Mouse (Mus musculus): ENCODE results near the gene Ocel1. TPM values are rescaled to one million over a fixed set of nuclear protein-coding genes. Genes with fewer than 3 reads are reported as not detected.

Gene Ocel1
- polyA plus RNA-seq, 1 experiment: 79.6 TPM

DNA sequence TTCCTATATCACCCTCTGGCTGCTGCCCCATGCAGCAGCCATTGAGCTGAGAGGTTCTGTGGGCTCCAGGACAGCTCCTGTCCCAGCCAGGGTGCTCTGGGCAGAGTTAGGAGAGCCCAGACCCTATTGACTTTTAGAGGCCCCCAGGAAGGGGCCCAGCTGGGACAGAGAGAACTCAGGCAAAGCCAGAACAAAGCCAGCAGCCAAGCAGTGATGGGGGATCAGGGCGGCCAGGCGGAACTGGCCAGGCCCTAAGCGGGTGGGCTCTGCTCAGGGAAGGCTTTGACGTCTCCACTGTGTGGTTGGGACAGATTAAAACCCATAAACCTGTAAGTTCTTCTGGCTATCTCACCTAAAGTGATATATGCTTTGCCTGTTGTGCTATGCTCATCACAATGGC, 7.9 kb downstream of the Ocel1 start:
- Histone ChIP-seq H3K4me1 (peaks cover 61% of the 10 kb centered on the region), H3K4me3 (replicated peaks) (no peak overlapping the region), H3K9me3 (no peaks in the 10 kb centered on the region), H3K27me3 (replicated peaks) (peaks cover 60% of the 10 kb centered on the region), H3K36me3 (replicated peaks; ENCODE audit: low read length) (peaks cover 39% of the 10 kb centered on the region)
- TF ChIP-seq FLI1 (IDR thresholded peaks at IDR 0.05; ENCODE audit: low read length): no peak
- no peak for TF ChIP-seq GATA1 (IDR thresholded peaks at IDR 0.05; ENCODE audit: borderline replicate concordance, low read length)

DNA sequence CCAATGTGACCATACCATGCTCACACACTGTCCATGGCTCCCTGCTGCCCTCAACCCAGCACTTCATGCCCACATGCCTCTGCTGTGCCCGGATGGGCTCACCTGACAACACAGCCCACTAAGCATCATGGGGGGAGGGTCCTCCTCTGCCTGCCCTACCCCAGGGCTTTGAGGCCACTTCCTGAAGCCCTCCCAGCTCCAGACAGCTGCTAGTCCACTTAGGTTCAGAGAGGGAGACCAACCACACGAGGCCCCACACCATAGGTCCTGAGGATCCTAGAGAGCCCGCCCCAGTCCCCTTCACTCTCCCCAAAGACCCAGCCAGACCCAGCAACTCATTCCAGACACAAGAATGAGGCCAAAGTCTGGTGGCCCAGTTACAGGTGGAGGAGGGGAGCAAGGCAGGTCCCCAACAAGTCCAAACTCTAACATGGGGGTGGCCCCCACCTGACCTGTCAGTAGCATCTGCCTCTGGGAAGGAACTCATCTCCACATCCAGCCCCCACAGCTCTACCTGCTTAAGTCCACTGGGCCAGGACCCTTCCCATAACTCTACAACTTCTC, 8.5 kb downstream of the Ocel1 start:
- H3K36me3 ChIP-seq (replicated peaks; ENCODE audit: low read length): peaks cover 33% of the 10 kb centered on the region
- peaks cover 58% of the 10 kb centered on the region for H3K4me1 ChIP-seq
- peaks cover 60% of the 10 kb centered on the region for H3K27me3 ChIP-seq (replicated peaks)
- H3K9me3 ChIP-seq: no peaks in the 10 kb centered on the region
- H3K4me3 ChIP-seq (replicated peaks): peak overlapping the region; percentile 94
- TF ChIP-seq GATA1 (IDR thresholded peaks at IDR 0.05; ENCODE audit: borderline replicate concordance, low read length): no peak
- TF ChIP-seq FLI1 (IDR thresholded peaks at IDR 0.05; ENCODE audit: low read length): no peak

DNA sequence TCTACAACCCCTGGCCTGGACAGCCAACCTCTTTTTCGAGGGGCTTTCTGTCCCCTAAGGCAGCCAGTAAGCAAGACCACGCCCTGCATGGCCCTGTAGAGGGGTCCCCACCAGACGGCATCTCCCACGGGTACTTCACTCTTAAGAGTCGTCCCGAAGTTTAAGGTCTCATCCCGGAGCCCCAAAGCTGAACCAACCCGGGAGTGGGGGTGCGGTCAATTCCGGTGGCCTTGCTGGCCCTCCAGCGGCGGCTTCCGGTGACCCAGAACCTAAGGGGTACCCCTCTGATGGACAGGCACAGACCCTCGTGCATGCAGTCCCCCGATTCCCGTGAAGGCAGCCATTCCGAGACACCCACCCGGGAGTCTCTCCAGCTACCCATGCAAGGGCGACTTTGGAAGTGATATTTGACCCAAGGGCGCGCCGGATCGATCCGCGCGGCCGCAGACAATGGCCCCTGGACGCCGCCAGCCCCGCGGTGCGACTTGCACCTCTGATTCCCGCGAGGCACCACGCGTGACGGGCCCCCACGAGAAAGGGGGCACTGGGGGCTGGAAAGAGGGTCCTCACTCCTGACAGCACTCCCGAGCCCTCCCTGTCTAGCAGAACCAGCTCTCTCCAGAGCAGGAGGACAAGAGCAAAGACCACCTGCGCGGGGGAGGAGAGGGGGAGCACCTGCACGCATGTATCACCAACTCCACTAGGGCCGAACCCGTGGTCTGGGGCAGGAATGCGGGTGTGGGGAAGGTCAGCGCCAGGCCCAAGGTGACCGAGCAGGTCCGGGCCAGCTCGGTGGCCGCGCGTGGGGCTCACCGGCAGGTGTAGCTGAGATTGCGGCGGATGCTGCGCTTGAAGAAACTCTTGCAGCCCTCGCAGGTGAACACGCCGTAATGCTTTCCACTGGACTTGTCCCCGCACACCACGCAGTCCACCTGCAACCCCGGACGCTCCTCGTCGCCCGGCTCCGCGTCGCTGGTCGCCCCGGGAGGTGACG, 9.4 kb downstream of the Ocel1 start:
- Histone ChIP-seq H3K9me3 (no peaks in the 10 kb centered on the region), H3K4me3 (replicated peaks) (peak overlapping the region; percentile 94), H3K27me3 (replicated peaks) (peaks cover 60% of the 10 kb centered on the region), H3K36me3 (replicated peaks; ENCODE audit: low read length) (peaks cover 25% of the 10 kb centered on the region), H3K4me1 (peaks cover 49% of the 10 kb centered on the region)
- TF ChIP-seq FLI1 (IDR thresholded peaks at IDR 0.05; ENCODE audit: low read length): no peak
- no peak for TF ChIP-seq GATA1 (IDR thresholded peaks at IDR 0.05; ENCODE audit: borderline replicate concordance, low read length)

DNA sequence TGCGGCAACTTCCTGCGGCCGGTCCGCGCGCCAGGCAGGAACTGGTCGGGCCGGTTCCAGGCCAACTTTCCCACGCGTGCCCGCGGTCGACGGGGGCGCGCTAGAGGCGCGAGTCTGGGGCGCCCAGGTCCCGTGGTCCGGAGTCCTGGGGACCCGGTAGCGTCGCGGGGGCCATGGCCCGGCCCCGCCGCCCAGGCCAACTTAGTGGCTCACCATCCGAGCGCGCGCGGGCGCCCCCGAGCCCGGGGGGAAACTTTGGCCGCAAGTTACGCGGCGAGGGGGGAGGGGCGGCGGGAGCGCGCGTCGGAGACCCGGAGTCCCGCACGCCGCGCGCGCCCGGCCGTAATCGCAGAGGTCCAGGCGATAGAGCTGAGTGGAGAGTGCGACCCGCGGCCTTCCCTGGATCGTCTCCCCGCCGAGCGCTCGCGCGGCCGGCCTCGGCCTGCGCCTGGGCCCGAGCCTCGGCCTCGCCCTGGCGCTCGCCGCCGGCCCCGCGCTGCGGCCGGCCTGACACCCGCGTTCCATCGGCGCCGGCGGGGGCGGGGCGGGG, 10.4 kb downstream of the Ocel1 start, which contains the start of gene Nr2f6:
Gene Nr2f6, minus strand, starts transcription at position 540 of the 550 bp plus-strand sequence.
- Histone ChIP-seq H3K4me3 (replicated peaks) (peak within 1 kb of the TSS; percentile 94), H3K27me3 (replicated peaks) (peaks cover 57% of the 10 kb centered on the region), H3K36me3 (replicated peaks; ENCODE audit: low read length) (peaks cover 14% of the 10 kb centered on the region), H3K4me1 (peaks cover 39% of the 10 kb centered on the region), H3K9me3 (no peaks in the 10 kb centered on the region)
- TF ChIP-seq FLI1 (IDR thresholded peaks at IDR 0.05; ENCODE audit: low read length) (no peak), GATA1 (IDR thresholded peaks at IDR 0.05; ENCODE audit: borderline replicate concordance, low read length) (no peak)

DNA sequence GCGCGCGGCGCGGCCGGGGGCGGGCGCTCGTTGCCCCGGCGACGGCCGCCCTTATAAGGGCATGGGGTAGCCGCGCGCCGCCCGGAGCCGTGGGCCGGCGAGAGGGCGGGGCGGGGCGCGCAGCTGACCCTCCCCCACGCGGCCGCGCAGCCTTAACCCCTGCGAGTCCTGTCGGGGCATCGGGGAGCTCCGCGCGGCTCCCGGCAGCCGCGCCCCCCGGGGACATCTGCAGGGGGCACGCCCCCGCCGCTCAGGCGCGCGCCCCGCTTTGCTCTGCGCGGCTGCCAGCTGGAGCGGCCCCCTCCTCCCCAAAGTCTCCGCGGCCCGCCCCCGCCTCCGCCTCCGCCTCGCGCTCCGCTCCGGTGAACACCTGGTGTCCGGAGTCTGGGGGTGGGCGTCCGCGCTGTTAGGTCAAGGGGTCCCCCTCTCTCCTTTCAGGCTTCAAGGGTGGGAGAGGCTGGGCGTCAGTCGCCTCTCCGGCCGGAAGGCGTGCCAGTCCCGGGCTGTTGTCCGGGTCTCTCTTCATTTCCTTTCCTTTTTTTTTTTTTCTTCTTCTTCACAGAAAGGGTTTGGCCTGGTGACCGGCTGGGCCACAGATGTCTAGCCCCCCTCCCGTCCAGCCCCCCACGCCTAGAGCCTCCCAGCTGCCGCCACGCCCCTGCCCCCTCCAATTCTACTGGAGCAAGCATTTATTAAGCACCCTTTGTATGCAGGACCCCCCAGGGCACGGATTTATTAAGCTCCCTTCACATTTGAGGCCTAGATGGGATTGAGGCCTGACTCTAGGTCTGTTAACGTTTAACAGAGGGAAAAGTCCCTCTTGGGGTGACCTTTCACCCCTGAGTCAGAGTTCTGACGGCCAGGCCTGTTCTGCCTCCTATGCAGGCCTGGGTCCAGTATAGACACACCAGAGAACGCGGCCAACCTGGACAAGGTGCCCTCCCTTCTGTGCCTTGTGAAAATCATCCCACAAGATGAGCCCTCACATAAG, 11.2 kb downstream of the Ocel1 start:
- peaks cover 54% of the 10 kb centered on the region for H3K27me3 ChIP-seq (replicated peaks)

DNA sequence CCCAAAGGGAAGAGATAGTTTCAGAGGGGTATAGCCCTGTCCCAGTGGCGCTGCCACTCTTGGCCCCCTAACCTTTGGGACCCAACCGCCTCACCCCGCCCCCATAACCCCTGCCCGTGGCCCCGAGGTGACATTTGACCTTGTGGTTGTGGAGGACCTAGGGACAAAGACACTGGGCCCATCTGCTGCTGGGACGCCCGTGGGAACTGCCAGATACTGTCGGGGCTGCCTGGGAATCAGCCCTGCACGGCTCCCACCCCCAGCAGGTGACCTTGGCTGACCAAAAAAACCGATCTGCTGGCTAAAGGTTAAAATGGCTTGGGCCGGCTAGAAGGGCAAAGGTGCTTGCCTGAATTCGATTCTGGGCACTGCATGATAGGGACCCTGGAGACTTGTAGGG, 12.3 kb downstream of the Ocel1 start:
- Histone ChIP-seq H3K27me3 (replicated peaks) (peaks cover 50% of the 10 kb centered on the region), H3K36me3 (replicated peaks; ENCODE audit: low read length) (no peaks in the 10 kb centered on the region), H3K4me1 (peaks cover 38% of the 10 kb centered on the region), H3K4me3 (replicated peaks) (no peak overlapping the region), H3K9me3 (no peaks in the 10 kb centered on the region)
- no peak for TF ChIP-seq GATA1 (IDR thresholded peaks at IDR 0.05; ENCODE audit: borderline replicate concordance, low read length)

More for the DNA sequence above, 11.2 kb downstream of the Ocel1 start:
- H3K9me3 ChIP-seq: no peaks in the 10 kb centered on the region
- TF ChIP-seq GATA1 (IDR thresholded peaks at IDR 0.05; ENCODE audit: borderline replicate concordance, low read length) (no peak), FLI1 (IDR thresholded peaks at IDR 0.05; ENCODE audit: low read length) (no peak)
- peak overlapping the region; percentile 94 for H3K4me3 ChIP-seq (replicated peaks)
- H3K36me3 ChIP-seq (replicated peaks; ENCODE audit: low read length): peaks cover 10% of the 10 kb centered on the region
- peaks cover 31% of the 10 kb centered on the region for H3K4me1 ChIP-seq

DNA sequence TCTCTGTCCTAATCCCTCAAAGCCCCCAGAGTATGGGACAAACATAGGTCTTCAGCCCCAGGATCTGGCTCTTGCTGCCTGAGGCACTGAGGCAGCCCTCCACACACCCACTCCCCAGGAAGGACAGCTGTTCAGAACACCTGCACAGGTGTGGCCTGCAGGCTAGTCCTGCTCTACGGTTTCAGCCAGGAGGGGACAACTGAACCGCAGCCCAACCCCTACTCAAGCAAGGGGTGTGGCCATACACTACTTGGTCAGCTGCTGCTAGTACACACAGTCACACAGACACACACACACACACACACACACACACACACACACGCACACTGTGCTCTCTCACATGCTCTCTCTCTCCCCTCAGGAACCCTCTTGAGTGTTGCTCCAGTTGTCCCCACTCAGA, 12.8 kb downstream of the Ocel1 start:
- peaks cover 51% of the 10 kb centered on the region for H3K27me3 ChIP-seq (replicated peaks)
- H3K4me1 ChIP-seq: peaks cover 41% of the 10 kb centered on the region
- H3K4me3 ChIP-seq (replicated peaks): no peak overlapping the region
- H3K9me3 ChIP-seq: no peaks in the 10 kb centered on the region
- TF ChIP-seq GATA1 (IDR thresholded peaks at IDR 0.05; ENCODE audit: borderline replicate concordance, low read length) (no peak), FLI1 (IDR thresholded peaks at IDR 0.05; ENCODE audit: low read length) (no peak)
- no peaks in the 10 kb centered on the region for H3K36me3 ChIP-seq (replicated peaks; ENCODE audit: low read length)

DNA sequence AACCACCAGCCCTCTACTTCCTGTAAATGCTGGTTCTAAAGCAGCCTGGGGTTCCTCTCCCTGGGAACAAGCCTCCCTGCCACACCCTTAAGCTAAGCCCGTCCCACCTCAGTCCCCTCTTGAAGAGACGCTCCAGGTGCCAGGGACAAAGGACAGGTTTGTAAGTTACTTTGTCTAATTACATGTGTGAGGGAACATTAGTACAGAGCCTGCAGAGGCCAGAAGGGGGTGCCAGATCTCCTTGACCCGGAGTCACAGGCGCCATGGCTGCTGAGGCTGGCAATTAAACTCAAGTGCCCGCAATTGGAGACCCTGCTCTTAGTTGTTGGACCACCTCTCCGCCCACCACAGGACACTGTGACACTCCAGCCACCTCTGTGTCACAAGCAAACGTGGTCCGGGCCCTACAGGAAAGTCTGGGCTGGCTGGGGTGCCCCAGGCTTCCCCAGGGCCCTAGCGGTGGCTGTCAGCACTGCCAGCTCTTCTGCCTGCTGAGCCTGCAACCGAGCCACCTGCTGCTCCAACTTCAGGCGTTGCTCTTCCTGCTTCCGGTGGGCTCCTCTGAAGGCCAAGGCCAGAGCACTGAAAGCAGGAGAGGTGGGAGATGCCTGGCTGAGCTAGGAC, 14.2 kb downstream of the Ocel1 start:
- Histone ChIP-seq H3K4me1 (peaks cover 29% of the 10 kb centered on the region), H3K27me3 (replicated peaks) (peaks cover 43% of the 10 kb centered on the region), H3K4me3 (replicated peaks) (no peak overlapping the region), H3K9me3 (0 out of 2 replicates have a peak, but pooled peaks cover 4% of the 10 kb centered on the region), H3K36me3 (replicated peaks; ENCODE audit: low read length) (no peaks in the 10 kb centered on the region)
- no peak for TF ChIP-seq FLI1 (IDR thresholded peaks at IDR 0.05; ENCODE audit: low read length)
- no peak for TF ChIP-seq GATA1 (IDR thresholded peaks at IDR 0.05; ENCODE audit: borderline replicate concordance, low read length)

Measured in megakaryocyte, embryonic 14.5 days (primary cell).